Mouse (Mus musculus) activated CD4-positive, CD25-positive, alpha-beta regulatory T cell, adult 4 months (primary cell): Measurements from ENCODE around the gene Zfp369. TPM values are rescaled to one million over a fixed set of nuclear protein-coding genes. Genes with fewer than 3 reads are reported as not detected.

Source experiments
- polyA plus RNA-seq, 2 experiments: library from polyadenylated mRNA; unstranded; fragments of 100-300 nt; shearing (Covaris generic); gene quantifications; one replicate each; pipeline ENCODE4 v1.2.1; 2017

Zfp369 gene
- polyA plus RNA-seq, 2 experiments from 2014 or later: 15.4 to 16.8 TPM

Other genes with a start within 250 kb of the Zfp369 start
- gene Spata31d1c, start 245.8 kb upstream of the Zfp369 start, polyA plus RNA-seq: not detected
- not detected for gene Prss47, start 226.1 kb upstream of the Zfp369 start, polyA plus RNA-seq
- 10 to 100 TPM; 19.7 to 23.2 TPM for gene Mfsd14b, start 165.8 kb upstream of the Zfp369 start, polyA plus RNA-seq
- not detected for gene Olfr465-ps1, start 140.7 kb upstream of the Zfp369 start, polyA plus RNA-seq
- not detected for gene Olfr466, start 128.6 kb upstream of the Zfp369 start, polyA plus RNA-seq
- gene Nlrp4f, start 72.8 kb upstream of the Zfp369 start, polyA plus RNA-seq: not detected
- not detected for gene Gm10775, start 19.3 kb upstream of the Zfp369 start, polyA plus RNA-seq
- gene Gm10139, start 233.9 kb downstream of the Zfp369 start, polyA plus RNA-seq: not detected